Mouse (Mus musculus): Measurements from ENCODE around the gene Creg1.

DNA sequence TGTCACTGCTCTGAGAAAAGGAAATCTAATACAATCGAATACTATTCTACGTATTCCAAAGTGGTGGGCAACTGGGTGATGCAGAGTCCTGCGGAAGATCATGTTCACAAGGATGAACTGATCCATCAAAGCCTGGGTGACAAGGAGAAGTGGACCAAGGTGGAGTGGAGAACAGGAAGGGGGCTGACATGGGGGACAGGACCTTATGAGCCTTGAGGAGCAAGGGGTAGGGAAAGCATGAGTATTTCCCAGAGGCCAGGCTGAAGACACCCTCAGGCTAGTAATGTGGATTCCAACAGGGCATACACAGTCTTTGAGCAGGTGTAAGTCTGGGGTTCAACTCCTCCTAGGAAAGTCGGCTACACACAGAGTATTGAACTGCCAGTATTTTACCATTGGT, 47.1 kb upstream of the Creg1 start:
- no peak for TF ChIP-seq CTCF (IDR thresholded peaks at IDR 0.05; ENCODE audit: extremely low read depth, insufficient read depth, insufficient read length, insufficient replicate concordance)
- no peak for TF ChIP-seq POLR2A (IDR thresholded peaks at IDR 0.05; ENCODE audit: low read depth, low read length)

All from spleen, adult 2 months (tissue).